Mouse (Mus musculus) c-Kit-negative CD71-positive TER-119-positive erythroid progenitor cells, embryonic 14.5 days (primary cell): Measurements from ENCODE around the gene Cd81.

ENCODE experiments used
- DNase-seq: peaks from one replicate; pipeline ENCODE4 v3.0.0-alpha.2; 2013; ENCODE audit warnings: low read depth, low spot score

Cd81 gene

GRCm38 (mm10) chr7:143020764-143021163 lies 31.8 kb upstream of the Cd81 start:
- DNase-seq: no peak

GRCm38 (mm10) chr7:143021356-143022164 lies 31.0 kb upstream of the Cd81 start:
- DNase-seq: no peak

- no peak for DNase-seq
Observed at GRCm38 (mm10) chr7:143023499-143023898, 29.0 kb upstream of the Cd81 start.

GRCm38 (mm10) chr7:143024293-143024692 lies 28.2 kb upstream of the Cd81 start:
- DNase-seq: no peak

- DNase-seq: no peak
Observed at GRCm38 (mm10) chr7:143025496-143025895, 27.0 kb upstream of the Cd81 start.

GRCm38 (mm10) chr7:143027196-143027595 lies 25.3 kb upstream of the Cd81 start:
- DNase-seq: no peak

GRCm38 (mm10) chr7:143031816-143032215 lies 20.7 kb upstream of the Cd81 start:
- no peak for DNase-seq

GRCm38 (mm10) chr7:143033581-143033980 lies 19.0 kb upstream of the Cd81 start:
- no peak for DNase-seq

- no peak for DNase-seq
Observed at GRCm38 (mm10) chr7:143034112-143034511, 18.4 kb upstream of the Cd81 start.

GRCm38 (mm10) chr7:143034519-143035450 lies 17.8 kb upstream of the Cd81 start:
- DNase-seq: no peak

GRCm38 (mm10) chr7:143036787-143037186 lies 15.8 kb upstream of the Cd81 start:
- no peak for DNase-seq

GRCm38 (mm10) chr7:143037306-143037705 lies 15.2 kb upstream of the Cd81 start:
- DNase-seq: no peak

- no peak for DNase-seq
Observed at GRCm38 (mm10) chr7:143038174-143038931, 14.2 kb upstream of the Cd81 start.

GRCm38 (mm10) chr7:143040561-143040960 lies 12.0 kb upstream of the Cd81 start:
- DNase-seq: no peak

- DNase-seq: no peak
Observed at GRCm38 (mm10) chr7:143041138-143041822, 11.3 kb upstream of the Cd81 start.

GRCm38 (mm10) chr7:143042089-143042488 lies 10.4 kb upstream of the Cd81 start:
- no peak for DNase-seq

- DNase-seq: no peak
Observed at GRCm38 (mm10) chr7:143042897-143043300, 9.6 kb upstream of the Cd81 start.

- DNase-seq: no peak
Observed at GRCm38 (mm10) chr7:143044049-143044825, 8.3 kb upstream of the Cd81 start.

- DNase-seq: no peak
Observed at GRCm38 (mm10) chr7:143044826-143045206, 7.7 kb upstream of the Cd81 start.

- DNase-seq: no peak
Observed at GRCm38 (mm10) chr7:143046358-143046757, 6.2 kb upstream of the Cd81 start.
